Mouse (Mus musculus) stomach, embryonic 14.5 days (tissue): Measurements from ENCODE around the gene Ap1g1. TPM values are rescaled to one million over a fixed set of nuclear protein-coding genes. Genes with fewer than 3 reads are reported as not detected.
"Not testable (repeated sequence)": the region's sequence is repeated elsewhere in the genome, so short reads cannot be mapped to it uniquely, and the experiment has no call there.

Experiments
- ATAC-seq: fragments of 200-750 bp; cut with Nextera tagmentation; 2 replicates; pipeline ENCODE4 v1.8.0; 2017; ENCODE audit warnings: low read depth, moderate TSS enrichment; ENCODE audit not compliant: insufficient number of reproducible peaks, insufficient read depth, low FRiP score
- H3K27ac ChIP-seq: fragments of 300-500 bp; sonication (generic); 2 replicates; pipeline ENCODE4 v1.5.1; 2014; ENCODE audit warnings: mild to moderate bottlenecking, low read length, moderate library complexity, mixed read lengths
- H3K27me3 ChIP-seq: fragments of 300-500 bp; sonication (generic); 2 replicates; pipeline ENCODE4 v1.6.1; 2014; ENCODE audit warnings: low read length, control low read depth, mixed read lengths; ENCODE audit not compliant: control insufficient read depth, insufficient read depth
- H3K36me3 ChIP-seq: fragments of 300-500 bp; sonication (generic); 2 replicates; pipeline ENCODE4 v1.6.1; 2014; ENCODE audit warnings: mild to moderate bottlenecking, control low read depth, low read length, moderate library complexity, mixed read lengths; ENCODE audit not compliant: control insufficient read depth, insufficient read depth
- H3K4me1 ChIP-seq: fragments of 300-500 bp; sonication (generic); 2 replicates; pipeline ENCODE4 v1.6.1; 2014; ENCODE audit warnings: low read length, control low read depth, mixed read lengths; ENCODE audit not compliant: control insufficient read depth, insufficient read depth
- H3K4me2 ChIP-seq: fragments of 300-500 bp; sonication (generic); replicated peaks from 2 replicates; pipeline ENCODE4 v1.6.1; 2014; ENCODE audit warnings: low read depth, low read length, control low read depth
- H3K4me3 ChIP-seq: fragments of 300-500 bp; sonication (generic); 2 replicates; pipeline ENCODE4 v1.5.1; 2014; ENCODE audit warnings: low read depth, low read length, control low read depth
- H3K9ac ChIP-seq: fragments of 300-500 bp; sonication (generic); replicated peaks from 2 replicates; pipeline ENCODE4 v1.6.1; 2014; ENCODE audit warnings: low read depth, mild to moderate bottlenecking, control low read depth, low read length, moderate library complexity, mixed read lengths
- H3K9me3 ChIP-seq: fragments of 300-500 bp; sonication (generic); 2 replicates; pipeline ENCODE4 v1.6.1; 2016; ENCODE audit warnings: low read depth, low read length, control low read depth; ENCODE audit not compliant: control insufficient read depth
- WGBS: fragments of 180-500 bp; shearing (Covaris S2); extraction: QIAGEN DNeasy Blood & Tissue Kit; methylation state at CpG from one replicate; pipeline ENCODE4 v1.1.7; 2014; 5-methylcytosine and 5-hydroxymethylcytosine counted together
- polyA plus RNA-seq: library from polyadenylated mRNA; unstranded; fragments of >200 nt; fragmentation: Nextera tagmentation; extraction: Ambion mirVana; gene quantifications from 2 replicates; pipeline ENCODE4 v1.2.1, GENCODE M21; 2014

Gene Ap1g1
- polyA plus RNA-seq, 1 experiment from 2014 or later = 39.2 TPM

DNA sequence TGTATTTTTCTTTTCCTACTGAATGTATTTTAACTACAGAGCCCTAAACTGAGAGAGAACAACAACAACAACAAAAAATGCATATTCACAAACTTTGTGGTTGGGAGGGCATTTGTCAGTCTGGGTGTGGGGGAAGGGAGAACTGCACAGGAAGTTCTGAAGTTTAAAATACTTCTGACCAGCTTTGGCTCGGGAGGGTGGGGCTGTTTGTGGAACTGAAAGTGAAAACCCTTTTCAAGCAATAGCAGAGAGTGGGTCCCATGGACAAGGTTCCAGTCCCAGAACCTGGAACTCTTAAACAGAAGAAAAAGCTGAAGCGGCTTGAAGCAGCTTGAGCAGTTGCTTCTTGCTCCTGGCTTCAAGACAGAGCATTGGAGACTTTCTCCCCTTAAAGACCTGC lies 85.0 kb downstream of the Ap1g1 start:
- Histone ChIP-seq H3K4me3 (no peak overlapping the region), H3K36me3 (peaks cover 29% of the 10 kb centered on the region), H3K27me3 (no peaks in the 10 kb centered on the region), H3K27ac (no peak overlapping the region), H3K9ac (no peak overlapping the region), H3K4me1 (0 out of 2 replicates have a peak, but pooled peaks cover 3% of the 10 kb centered on the region), H3K9me3 (no peaks in the 10 kb centered on the region), H3K4me2 (no peak overlapping the region)
- 61% methylated on average over 2 of the region's 2 CpGs for WGBS
- ATAC-seq = no peak

DNA sequence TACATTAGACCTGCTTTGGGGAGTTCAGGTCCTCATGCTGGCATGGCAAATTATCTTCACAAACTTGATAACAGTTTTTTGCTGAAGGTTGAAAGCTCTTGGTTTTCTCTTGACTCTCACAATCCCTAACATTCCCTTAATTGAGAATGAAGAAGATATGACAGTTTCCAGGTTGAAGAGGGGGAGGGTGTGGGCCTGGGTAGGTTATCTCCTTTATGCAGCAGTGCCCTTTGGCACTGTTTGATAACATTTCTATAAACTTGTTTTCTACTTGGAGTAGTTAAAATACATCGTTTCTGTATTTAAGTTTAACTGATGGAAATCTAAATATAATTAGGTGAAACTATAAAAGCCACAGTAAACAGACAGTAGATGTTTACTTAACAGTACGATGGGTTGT lies 86.4 kb downstream of the Ap1g1 start:
- 62% methylated on average over 2 of the region's 2 CpGs for WGBS
- H3K27ac ChIP-seq = no peak overlapping the region
- no peak overlapping the region for H3K9ac ChIP-seq
- H3K9me3 ChIP-seq = no peaks in the 10 kb centered on the region
- no peak for ATAC-seq
- 0 out of 2 replicates have a peak, but pooled peaks cover 3% of the 10 kb centered on the region for H3K4me1 ChIP-seq
- H3K27me3 ChIP-seq = no peaks in the 10 kb centered on the region
- no peak overlapping the region for H3K4me3 ChIP-seq
- peaks cover 22% of the 10 kb centered on the region for H3K36me3 ChIP-seq
- H3K4me2 ChIP-seq = no peak overlapping the region

DNA sequence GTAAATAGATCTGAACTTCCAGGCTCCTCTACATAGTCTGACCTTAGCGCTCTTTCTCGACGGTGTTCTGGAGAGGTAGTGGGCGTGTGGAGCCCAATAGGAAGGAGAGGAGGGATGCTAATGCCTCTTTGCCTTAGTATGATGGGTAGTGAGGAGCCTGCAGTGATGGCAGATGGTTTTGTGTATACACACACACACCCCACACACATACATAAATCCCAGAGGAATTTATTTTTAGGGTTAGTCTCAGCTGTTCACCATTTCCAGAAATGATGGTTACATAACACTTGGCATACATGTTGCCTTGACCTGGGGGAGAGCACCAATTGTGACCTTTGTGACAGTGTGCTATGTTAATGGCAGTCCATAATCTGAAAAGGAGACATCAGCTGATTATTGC lies 87.2 kb downstream of the Ap1g1 start:
- Histone ChIP-seq H3K9me3 (no peaks in the 10 kb centered on the region), H3K36me3 (peaks cover 15% of the 10 kb centered on the region), H3K4me3 (no peak overlapping the region), H3K27me3 (no peaks in the 10 kb centered on the region), H3K4me2 (no peak overlapping the region), H3K27ac (no peak overlapping the region), H3K4me1 (peaks cover 5% of the 10 kb centered on the region; the same call in 1 of the 2 replicates), H3K9ac (no peak overlapping the region)
- 79% methylated on average over 4 of the region's 4 CpGs for WGBS
- ATAC-seq = no peak

DNA sequence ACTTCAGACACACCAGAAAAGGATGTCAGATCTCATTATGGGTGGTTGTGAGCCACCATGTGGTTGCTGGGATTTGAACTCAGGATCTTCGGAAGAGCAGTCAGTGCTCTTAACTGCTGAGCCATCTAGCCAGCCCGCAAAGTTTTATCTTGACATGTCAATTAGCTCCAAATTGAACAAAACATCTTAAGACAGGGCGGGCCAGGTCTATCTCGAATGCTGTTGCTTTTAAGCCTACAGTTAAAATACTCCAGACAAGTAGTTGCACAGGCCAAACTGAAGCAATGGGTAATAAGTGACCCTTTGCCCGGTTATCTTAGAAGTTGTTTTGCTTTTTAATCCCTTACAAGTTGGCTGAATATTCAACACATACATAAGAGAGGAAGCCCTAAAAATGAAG lies 88.3 kb downstream of the Ap1g1 start:
- 86% methylated on average over 5 of the region's 5 CpGs for WGBS

DNA sequence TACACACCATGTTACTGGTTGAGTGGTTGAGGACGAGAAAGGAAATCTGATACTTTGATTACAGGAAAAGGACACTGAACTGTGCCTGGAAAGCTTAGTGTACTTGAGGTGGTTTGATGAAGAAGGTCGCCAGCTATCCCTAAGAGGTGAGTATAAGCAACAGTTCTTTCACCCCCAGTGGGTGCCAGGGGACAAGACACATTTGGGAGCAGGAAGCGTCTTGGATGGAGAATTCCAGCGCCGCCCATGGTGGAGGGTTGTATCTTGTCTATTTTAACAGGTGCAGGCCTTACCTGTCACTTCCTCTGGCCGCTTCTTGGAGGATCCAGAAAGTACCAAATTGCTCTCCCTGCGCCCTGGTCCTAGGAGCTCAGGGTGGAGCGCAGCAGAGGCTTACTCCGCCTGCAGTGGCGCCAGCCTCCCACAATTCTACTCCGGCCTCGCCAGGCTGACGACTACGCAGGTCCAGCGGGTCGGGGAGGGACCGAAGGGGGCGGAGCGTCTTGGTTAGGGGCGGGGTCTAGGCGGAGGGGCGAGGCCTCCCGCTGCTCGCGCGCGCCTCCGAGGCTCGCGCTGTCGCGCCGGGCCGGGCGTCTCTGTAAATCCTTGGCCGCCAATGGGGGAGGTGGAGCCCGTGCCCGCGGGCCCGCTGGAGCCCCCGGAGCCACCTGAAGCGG lies 89.8 kb downstream of the Ap1g1 start, which contains the start of gene Phlpp2:
Phlpp2 (plus strand) TSS at position 540 of the 677 bp plus-strand sequence.
- under 1% methylated on average over 42 of the region's 42 CpGs for WGBS
- no peaks in the 10 kb centered on the region for H3K27me3 ChIP-seq
- peaks cover 6% of the 10 kb centered on the region for H3K36me3 ChIP-seq
- no peaks in the 10 kb centered on the region for H3K9me3 ChIP-seq
- H3K9ac ChIP-seq = peak within 1 kb of the TSS; percentile 75
- ATAC-seq = peak; percentile 98
- peaks cover 5% of the 10 kb centered on the region; the same call in 1 of the 2 replicates for H3K4me1 ChIP-seq
- peak within 1 kb of the TSS; percentile 95 for H3K4me3 ChIP-seq
- H3K27ac ChIP-seq = peak within 1 kb of the TSS; percentile 91
- H3K4me2 ChIP-seq = peak within 1 kb of the TSS; percentile 73

More for the DNA sequence above, 88.3 kb downstream of the Ap1g1 start:
- Histone ChIP-seq H3K4me2 (no peak overlapping the region), H3K27ac (no peak overlapping the region), H3K4me3 (no peak overlapping the region), H3K4me1 (peaks cover 5% of the 10 kb centered on the region; the same call in 1 of the 2 replicates), H3K36me3 (peaks cover 11% of the 10 kb centered on the region), H3K9me3 (no peaks in the 10 kb centered on the region), H3K27me3 (no peaks in the 10 kb centered on the region), H3K9ac (no peak overlapping the region)
- ATAC-seq = no peak

DNA sequence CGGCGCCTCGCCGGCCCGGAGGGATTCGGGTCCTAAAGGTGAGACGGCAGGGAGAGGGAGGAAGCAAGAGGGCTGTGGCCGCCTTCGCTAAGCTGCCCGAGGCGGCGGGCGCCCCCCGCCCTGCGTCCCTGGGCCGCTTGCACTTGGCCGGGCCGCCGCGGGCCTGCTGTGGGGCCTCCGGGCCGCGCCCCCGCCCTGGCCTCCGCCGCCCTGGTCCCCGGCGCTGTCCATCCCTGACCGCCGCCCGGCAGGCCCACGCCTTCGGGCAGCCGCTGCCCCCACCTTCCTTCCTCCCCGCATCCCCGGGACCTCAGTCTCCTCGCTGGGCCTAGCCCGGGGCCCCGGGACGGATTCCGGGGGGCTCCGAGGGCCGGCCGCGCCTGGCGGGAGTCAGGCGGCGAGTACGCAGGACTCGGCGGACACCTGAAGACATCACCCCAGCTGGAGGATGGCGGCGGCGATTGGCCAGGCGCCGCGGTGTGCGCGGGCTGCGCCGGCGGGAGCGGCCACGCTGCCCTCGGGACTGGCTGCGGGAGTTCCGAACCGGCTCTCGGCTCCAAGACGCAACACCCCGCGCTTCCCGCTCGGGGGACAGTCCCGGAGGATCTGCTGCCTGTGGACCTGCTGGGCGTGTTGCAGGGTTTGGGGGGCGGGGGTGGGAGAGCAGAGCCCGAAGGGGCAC lies 90.5 kb downstream of the Ap1g1 start:
- H3K27me3 ChIP-seq = no peaks in the 10 kb centered on the region

DNA sequence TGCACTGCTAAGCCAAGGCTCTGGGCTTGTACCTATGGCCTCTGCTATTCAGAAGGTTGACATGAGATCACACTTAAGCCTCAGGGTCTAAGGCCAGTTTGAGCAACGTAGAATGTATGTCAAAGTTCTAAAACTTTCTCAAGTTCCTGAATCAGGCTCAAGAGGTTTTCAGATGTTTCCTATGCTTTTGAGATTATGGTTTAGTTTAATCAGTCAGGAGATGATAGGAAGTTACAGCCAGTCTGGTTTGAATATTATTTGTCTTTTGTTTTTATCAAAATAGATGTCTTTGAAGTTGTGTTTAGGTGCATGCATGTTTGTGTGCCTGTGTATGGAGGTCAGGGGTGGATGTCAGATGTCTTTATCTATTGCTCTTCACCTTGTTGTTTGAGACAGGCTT lies 92.7 kb downstream of the Ap1g1 start:
- no peak overlapping the region for H3K4me2 ChIP-seq
- no peak overlapping the region for H3K9ac ChIP-seq
- no peak overlapping the region for H3K27ac ChIP-seq
- no peaks in the 10 kb centered on the region for H3K27me3 ChIP-seq
- H3K9me3 ChIP-seq = no peaks in the 10 kb centered on the region
- no peak overlapping the region for H3K4me3 ChIP-seq
- peaks cover 6% of the 10 kb centered on the region for H3K36me3 ChIP-seq
- ATAC-seq = no peak
- H3K4me1 ChIP-seq = peaks cover 5% of the 10 kb centered on the region; the same call in 1 of the 2 replicates
- WGBS = 81% methylated on average over 1 of the region's 1 CpGs

More for the DNA sequence above, 90.5 kb downstream of the Ap1g1 start:
- Histone ChIP-seq H3K4me1 (peaks cover 5% of the 10 kb centered on the region; the same call in 1 of the 2 replicates), H3K4me3 (peak overlapping the region; percentile 95), H3K4me2 (peak overlapping the region; percentile 73), H3K9ac (peak overlapping the region; percentile 75), H3K36me3 (peaks cover 6% of the 10 kb centered on the region), H3K9me3 (no peaks in the 10 kb centered on the region), H3K27ac (peak overlapping the region; percentile 91)
- under 1% methylated on average over 69 of the region's 78 CpGs for WGBS
- peak; percentile 80 for ATAC-seq

DNA sequence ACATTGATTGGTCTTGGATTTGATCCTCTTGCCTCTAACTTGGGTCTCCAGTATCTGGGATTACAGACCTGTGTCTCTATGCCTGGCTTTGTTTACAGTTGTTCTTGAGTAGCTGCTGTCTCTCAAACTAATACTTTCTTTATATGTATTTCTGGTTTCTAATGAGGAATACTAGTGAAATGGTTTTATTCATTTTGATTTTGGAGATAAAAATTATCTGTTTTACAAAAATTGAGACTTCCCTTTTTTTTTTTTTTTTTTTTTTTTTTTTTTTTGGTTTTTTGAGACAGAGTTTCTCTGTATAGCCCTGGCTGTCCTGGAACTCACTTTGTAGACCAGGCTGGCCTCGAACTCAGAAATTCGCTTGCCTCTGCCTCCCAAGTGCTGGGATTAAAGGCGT lies 95.4 kb downstream of the Ap1g1 start:
- H3K4me2 ChIP-seq, H3K9ac ChIP-seq, H3K27me3 ChIP-seq, H3K9me3 ChIP-seq, H3K4me1 ChIP-seq, ATAC-seq, H3K27ac ChIP-seq, H3K4me3 ChIP-seq: not testable (repeated sequence)
- peaks cover 18% of the 10 kb centered on the region for H3K36me3 ChIP-seq
- WGBS = 93% methylated on average over 3 of the region's 3 CpGs
